11 mouse cellular contexts compared by ENCODE assay signal in the genomic region with DNA sequence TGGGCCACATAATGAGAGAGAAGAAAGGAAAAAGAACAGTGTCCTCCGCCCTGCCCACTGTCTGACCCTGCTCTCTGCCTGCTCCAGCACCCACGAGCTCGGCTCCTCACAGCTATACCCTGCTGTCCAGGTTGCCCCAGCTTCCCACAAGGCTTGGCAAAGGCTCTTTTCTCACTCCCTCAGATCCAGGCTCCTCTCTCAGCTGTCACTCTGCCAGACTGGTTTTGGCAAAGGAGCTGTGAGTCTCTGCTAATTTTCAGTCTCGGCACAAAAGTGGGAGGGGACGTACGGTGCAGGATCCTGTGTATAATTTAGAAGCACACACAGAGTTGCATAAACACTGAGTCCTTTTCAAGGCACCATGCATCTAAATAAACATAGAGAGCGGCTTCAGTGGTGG. TPM values are rescaled to one million over a fixed set of nuclear protein-coding genes. Genes with fewer than 3 reads are reported as not detected.
DNase-seq lines count a peak whose midpoint lies in the region; ATAC-seq and TF ChIP-seq lines count a peak whose summit lies in the region.
"Had no signal": no experiment of that assay in that cellular context is flagged by ENCODE, and none has a peak within 500 bp of the region (broad histone marks: within the 10 kb centered on the region; RNA-seq: fewer than 3 reads in every experiment).

No protein-coding gene starts in this region.

- H3K9ac ChIP-seq in forebrain, embryonic 16.5 days (replicated peaks; ENCODE audit: low read depth, low read length) = no peak overlapping the region
- H3K9ac ChIP-seq: neural tube, embryonic 13.5 days had no signal

- TF ChIP-seq POLR2A in kidney, adult 2 months (IDR thresholded peaks at IDR 0.05; ENCODE audit: low read depth, low read length) = no peak

- H3K9me3 ChIP-seq in forebrain, embryonic 16.5 days (ENCODE audit: control insufficient read depth, low read length) = peaks cover 13% of the 10 kb centered on the region
- H3K9me3 ChIP-seq in limb, embryonic 10.5 days (replicated peaks) = no peaks in the 10 kb centered on the region; the same call in 1 of the 2 replicates

- no peaks in the 10 kb centered on the region for H3K4me1 ChIP-seq in kidney, adult 2 months (ENCODE audit: control insufficient read depth, insufficient read depth, low read length)
- H3K4me1 ChIP-seq in forebrain, embryonic 16.5 days (replicated peaks; ENCODE audit: control insufficient read depth, insufficient read depth, low read length) = peaks cover 11% of the 10 kb centered on the region
- H3K4me1 ChIP-seq in limb, embryonic 10.5 days = no peaks in the 10 kb centered on the region
- H3K4me1 ChIP-seq: neural tube, embryonic 13.5 days had no signal

- peak; percentile 92 for ATAC-seq in forebrain, embryonic 16.5 days

- peak; percentile 55 for DNase-seq in kidney, adult 2 months
- no peak for DNase-seq in kidney, postnatal 4 days
- peak; percentile 91 for DNase-seq in layer of hippocampus, adult 9-11 months
- peak; percentile 92 for DNase-seq in right cerebral cortex, postnatal 10 days (ENCODE audit: low spot score in 2 of 2)
- DNase-seq in embryo, embryonic 9.5 days (ENCODE audit: extremely low spot score) = no peak
- no peak for DNase-seq in limb, embryonic 10.5 days (ENCODE audit: low spot score)
- DNase-seq: kidney, adult 9 months had no signal

- H3K4me3 ChIP-seq in kidney, adult 2 months (ENCODE audit: insufficient read depth, low read depth, low read length) = no peak overlapping the region
- H3K4me3 ChIP-seq in forebrain, embryonic 16.5 days (replicated peaks; ENCODE audit: low read length) = no peak overlapping the region
- no peak overlapping the region for H3K4me3 ChIP-seq in limb, embryonic 10.5 days
- H3K4me3 ChIP-seq: neural tube, embryonic 13.5 days had no signal

- no peak for TF ChIP-seq CTCF in kidney, adult 2 months (conservative IDR thresholded peaks at IDR 0.05; ENCODE audit: insufficient read depth, insufficient read length, low read depth, low read length)

- WGBS in kidney, adult 2 months = 78% methylated on average over 7 of the region's 7 CpGs
- 48% methylated on average over 7 of the region's 7 CpGs for WGBS in forebrain, embryonic 16.5 days
- 89% methylated on average over 7 of the region's 7 CpGs for WGBS in limb, embryonic 10.5 days

- no peak overlapping the region for H3K27ac ChIP-seq in kidney, adult 2 months (ENCODE audit: insufficient read depth, low read depth, low read length)
- H3K27ac ChIP-seq in forebrain, embryonic 16.5 days (ENCODE audit: low read length) = peak overlapping the region; percentile 58
- no peak overlapping the region for H3K27ac ChIP-seq in limb, embryonic 10.5 days
- H3K27ac ChIP-seq: neural tube, embryonic 13.5 days had no signal

- H3K27me3 ChIP-seq in kidney, adult 2 months (replicated peaks; ENCODE audit: control insufficient read depth, insufficient read depth, low read length) = no peaks in the 10 kb centered on the region
- no peaks in the 10 kb centered on the region for H3K27me3 ChIP-seq in forebrain, embryonic 16.5 days (replicated peaks; ENCODE audit: control insufficient read depth, insufficient read depth, low read length)
- H3K27me3 ChIP-seq in limb, embryonic 10.5 days (ENCODE audit: low read depth, poor library complexity, severe bottlenecking) = no peaks in the 10 kb centered on the region
- H3K27me3 ChIP-seq: neural tube, embryonic 13.5 days had no signal

- no peak overlapping the region for H3K4me2 ChIP-seq in forebrain, embryonic 16.5 days (ENCODE audit: low read length)
- H3K4me2 ChIP-seq: neural tube, embryonic 13.5 days had no signal

- H3K36me3 ChIP-seq in kidney, adult 2 months (ENCODE audit: control insufficient read depth, insufficient read depth, low read length) = no peaks in the 10 kb centered on the region
- H3K36me3 ChIP-seq in forebrain, embryonic 16.5 days (ENCODE audit: control insufficient read depth, insufficient read depth) = no peaks in the 10 kb centered on the region
- no peaks in the 10 kb centered on the region for H3K36me3 ChIP-seq in limb, embryonic 10.5 days
- H3K36me3 ChIP-seq: neural tube, embryonic 13.5 days had no signal

RNA-seq across cellular contexts. Expression of a gene that starts 21.9 kb away (rescaled TPM):
- polyA plus RNA-seq in kidney, adult 2 months (2012; rRNA removed) = 63.0 and 66.1 TPM in 2 replicates
- 0.54 and 1.2 TPM in 2 replicates for polyA plus RNA-seq in forebrain, embryonic 16.5 days (2015; fragmentation: Nextera tagmentation; extraction: Ambion mirVana)
- polyA plus RNA-seq in limb, embryonic 10.5 days (2016; fragmentation: Nextera tagmentation; extraction: Ambion mirVana) = 0.15 and 0.30 TPM in 2 replicates

RNA-seq across cellular contexts. Expression of a gene that starts 32.4 kb away (rescaled TPM):
- polyA plus RNA-seq in kidney, adult 2 months (2012; rRNA removed) = not detected in 2 replicates
- polyA plus RNA-seq in forebrain, embryonic 16.5 days (2015; fragmentation: Nextera tagmentation; extraction: Ambion mirVana) = not detected in 2 replicates
- not detected in 2 replicates for polyA plus RNA-seq in limb, embryonic 10.5 days (2016; fragmentation: Nextera tagmentation; extraction: Ambion mirVana)
- polyA plus RNA-seq: lung, embryonic 16.5 days; neural tube, embryonic 13.5 days; stomach, embryonic 14.5 days had no signal

RNA-seq across cellular contexts. Expression of a gene that starts 36.4 kb away (rescaled TPM):
- polyA plus RNA-seq in kidney, adult 2 months (2012; rRNA removed) = 0.11 TPM in 1 of 2 replicates, not detected in the other
- polyA plus RNA-seq in forebrain, embryonic 16.5 days (2015; fragmentation: Nextera tagmentation; extraction: Ambion mirVana) = not detected in 2 replicates
- polyA plus RNA-seq in limb, embryonic 10.5 days (2016; fragmentation: Nextera tagmentation; extraction: Ambion mirVana) = 0.20 TPM in 1 of 2 replicates, not detected in the other
- polyA plus RNA-seq: lung, embryonic 16.5 days; neural tube, embryonic 13.5 days; stomach, embryonic 14.5 days had no signal

Comparison
In these comparisons a context has a peak if more than half of its experiments do, and no peak if none do; other contexts are left out.
1. DNase-seq: peak in kidney, adult 2 months (single experiment), layer of hippocampus, adult 9-11 months (single experiment) and right cerebral cortex, postnatal 10 days (2 of 2); none in kidney, postnatal 4 days (0 of 2), embryo, embryonic 9.5 days (single experiment) and limb, embryonic 10.5 days (single experiment).
2. RNA of a gene that starts 21.9 kb away (polyA plus RNA-seq): 63.0 to 66.1 TPM in kidney, adult 2 months; 0.54 to 1.2 TPM in forebrain, embryonic 16.5 days and 0.15 to 0.30 TPM in limb, embryonic 10.5 days; every median in the first group is over 10 times any median in the second.